Mouse (Mus musculus): Measurements from ENCODE around the gene Gm37240.

DNA sequence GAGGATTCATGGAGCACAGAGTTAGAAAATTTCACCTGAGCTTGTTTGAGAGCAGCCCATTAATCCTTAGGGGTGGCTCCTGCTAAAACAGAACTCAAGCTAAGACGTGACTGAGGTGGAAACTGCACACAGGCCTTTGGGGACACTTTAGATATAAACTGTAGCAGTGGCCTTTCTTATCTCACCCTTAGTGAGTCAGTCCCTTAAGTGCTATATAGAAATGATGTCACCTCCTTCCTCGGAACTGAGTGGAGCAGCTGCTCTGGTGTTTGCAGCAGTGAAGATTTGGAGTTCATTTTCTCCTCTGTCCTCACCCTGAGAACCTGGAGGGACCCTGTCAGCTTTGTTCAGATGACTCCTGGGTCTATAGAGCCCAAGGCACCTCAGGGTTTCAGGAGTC is 298.6 kb downstream of the Gm37240 start:
- TF ChIP-seq CTCF (IDR thresholded peaks at IDR 0.05; ENCODE audit: borderline replicate concordance, extremely low read depth, insufficient read depth, insufficient read length) (no peak), POLR2A (IDR thresholded peaks at IDR 0.05; ENCODE audit: borderline replicate concordance, extremely low read depth, insufficient read depth, insufficient read length, poor library complexity, severe bottlenecking) (no peak)
